Mouse (Mus musculus) gastrocnemius, postnatal 36 days (tissue): ENCODE measurements around the gene Spop. TPM values are rescaled to one million over a fixed set of nuclear protein-coding genes. Genes with fewer than 3 reads are reported as not detected.

ENCODE experiments used
- DNase-seq, 2 experiments: peaks; one replicate each; pipeline ENCODE4 v3.0.0; 2022
- intact Hi-C: fragments of 180-260 bp; cut with DNase I; formaldehyde crosslinking; loops from one replicate; pipeline ENCODE4 v1.15.1; 2025
- total RNA-seq, 2 experiments: library from RNA; stranded (reverse); gene quantifications; 2 replicates each; pipeline ENCODE4 v1.2.3; 2021

Gene Spop
- total RNA-seq, 2 experiments from 2014 or later: 178 to 196 TPM

DNA sequence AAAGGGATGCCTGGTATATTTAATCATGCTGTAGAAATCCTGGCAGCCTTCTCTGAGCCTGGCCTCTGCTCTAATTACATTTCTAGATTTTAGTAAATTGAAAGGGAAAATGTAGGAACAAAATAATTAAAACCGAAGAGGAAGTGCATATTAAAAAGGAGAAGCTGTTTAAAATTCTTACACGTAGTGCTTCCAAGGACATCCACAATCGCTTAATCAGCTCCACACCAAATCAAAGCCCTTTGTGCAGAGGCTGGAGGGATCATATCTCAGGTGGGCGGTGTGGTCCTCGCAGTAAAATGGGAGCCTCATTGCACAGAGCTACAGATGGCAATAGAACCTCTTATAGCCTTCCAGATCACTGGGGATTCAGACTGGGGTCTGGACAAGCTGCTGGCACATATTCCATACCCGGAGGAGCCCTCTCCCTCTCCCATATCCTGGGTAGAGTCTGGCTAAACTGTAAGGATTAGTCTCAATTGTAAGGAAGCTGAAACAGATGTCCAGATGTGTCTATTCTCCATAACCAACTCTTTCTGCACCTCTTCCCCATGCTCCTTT lies 2.3 kb upstream of the Spop start:
- intact Hi-C loops: loop anchor here (5.0 kb wide), 1 partner anchor 51 kb away; no protein-coding TSS in a partner anchor
- DNase-seq: no peak

DNA sequence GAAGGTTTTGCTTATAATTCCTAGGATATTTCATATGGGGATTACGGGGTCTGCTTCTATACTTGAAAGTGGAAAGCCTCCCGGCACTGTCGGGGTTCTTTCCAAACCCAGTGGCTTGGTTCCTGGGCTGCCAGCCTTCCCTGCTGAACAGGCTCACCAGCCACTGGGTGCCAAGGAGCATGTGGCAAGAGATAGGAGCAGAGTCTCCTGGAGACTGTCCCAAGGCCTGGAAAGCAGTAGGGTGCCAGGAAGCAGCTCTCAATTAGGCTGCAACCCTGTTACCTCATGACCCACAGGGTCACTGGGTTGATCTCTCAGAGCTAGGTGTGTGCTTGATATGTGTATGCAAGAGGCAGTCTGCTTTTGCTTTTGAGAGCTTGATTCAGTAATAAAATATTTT lies 1.3 kb upstream of the Spop start:
- intact Hi-C loops: loop anchor here (5.0 kb wide), 1 partner anchor 50 kb away; no protein-coding TSS in a partner anchor
- no peak for DNase-seq

DNA sequence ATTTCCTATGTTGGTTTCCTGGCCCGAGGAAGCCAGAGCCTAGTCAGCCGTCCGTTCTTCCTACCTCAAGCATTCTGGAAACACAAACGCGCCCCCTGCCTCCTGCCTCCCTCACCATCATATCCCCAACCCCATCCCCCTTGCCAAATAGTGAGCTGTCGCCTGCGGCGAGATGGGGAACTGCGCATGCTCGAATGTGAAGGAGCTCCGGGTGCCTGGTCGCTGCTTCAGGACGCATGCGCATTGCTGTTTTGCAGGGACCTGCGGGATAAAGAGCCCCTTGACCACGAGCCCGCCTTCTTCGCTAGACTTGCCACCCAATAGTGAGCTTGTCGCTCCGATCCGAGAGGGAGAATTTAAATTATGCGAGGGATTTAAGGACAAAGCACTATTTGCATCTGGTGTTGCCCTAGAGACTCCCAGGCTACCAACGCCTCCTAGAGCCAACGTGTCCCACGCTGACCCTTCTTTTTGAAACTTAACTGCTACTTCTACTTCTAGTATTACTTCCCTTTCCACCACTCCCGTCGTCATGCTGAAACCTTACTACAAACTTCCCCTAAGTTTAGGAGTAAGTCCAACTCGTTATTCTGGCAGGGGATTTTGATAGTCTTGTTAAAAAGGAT lies 769 bp downstream of the Spop start:
- peak; percentile 93 to 94 for DNase-seq
- intact Hi-C loops: loop anchor here (5.0 kb wide), 1 partner anchor 48 kb away; no protein-coding TSS in a partner anchor

DNA sequence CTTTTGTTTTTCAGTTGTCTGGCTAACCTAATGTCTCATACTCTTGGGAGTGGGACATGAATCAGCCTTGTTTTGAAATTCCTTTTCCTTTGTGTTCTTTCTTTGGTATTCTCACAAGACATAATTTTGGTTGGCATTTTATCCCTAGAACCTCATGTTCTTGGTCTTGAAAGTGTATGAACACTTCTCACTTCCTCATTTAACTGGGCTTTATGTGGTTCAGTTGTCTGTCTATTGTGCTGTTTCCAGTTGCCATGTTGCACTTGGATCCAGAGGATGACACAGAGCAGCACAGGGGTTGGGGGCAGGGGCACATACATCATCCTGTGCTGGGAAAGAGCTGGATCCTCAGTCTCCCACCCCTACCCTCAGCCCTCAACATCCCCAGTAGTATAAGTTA lies 2.1 kb downstream of the Spop start:
- no peak for DNase-seq
- intact Hi-C loops: no loop called here

DNA sequence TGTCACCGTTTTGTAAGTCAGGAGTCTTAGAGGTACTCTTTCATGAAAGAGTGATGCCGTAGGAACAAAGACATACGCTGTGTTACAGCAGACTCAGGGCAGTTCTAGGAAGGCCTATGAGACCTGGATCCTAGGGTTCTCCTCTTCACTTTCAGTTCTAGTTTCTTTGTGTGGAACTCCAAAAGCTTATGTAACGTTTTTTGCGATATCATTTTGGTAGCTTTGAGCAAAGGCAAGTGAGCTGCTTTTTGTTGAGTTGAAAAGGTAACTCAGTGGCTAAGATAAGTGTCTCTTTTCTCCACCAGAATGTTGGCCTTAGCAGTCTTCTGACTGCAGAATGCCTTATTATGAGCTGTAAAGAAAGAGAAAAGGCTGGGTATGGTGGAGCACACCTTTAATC lies 3.5 kb downstream of the Spop start:
- DNase-seq: no peak
- intact Hi-C loops: no loop called here

DNA sequence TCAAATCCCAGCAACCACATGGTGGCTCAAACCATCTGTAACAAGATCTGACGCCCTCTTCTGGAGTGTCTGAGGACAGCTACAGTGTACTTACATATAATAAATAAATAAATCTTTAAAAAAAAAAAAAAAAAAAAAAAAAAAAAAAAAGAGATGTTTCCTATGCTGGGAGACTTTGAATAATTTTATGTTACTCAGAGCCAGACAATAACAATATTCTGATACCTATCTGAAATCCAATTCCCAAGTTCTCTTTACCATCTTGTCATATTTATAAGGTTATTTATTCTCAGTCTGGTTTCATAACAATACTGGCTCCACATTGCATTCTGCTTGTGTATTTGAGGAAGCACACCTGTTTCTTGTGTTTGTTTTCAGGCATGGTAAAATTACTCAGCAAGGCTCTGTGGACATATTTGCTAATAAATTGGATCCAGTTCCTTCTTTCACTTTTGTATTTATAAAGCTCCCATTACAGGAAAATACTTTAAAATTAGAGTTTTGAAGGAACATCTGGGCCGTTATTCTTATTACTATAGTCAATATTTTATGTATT lies 7.1 kb downstream of the Spop start:
- no peak for DNase-seq
- intact Hi-C loops: no loop called here

DNA sequence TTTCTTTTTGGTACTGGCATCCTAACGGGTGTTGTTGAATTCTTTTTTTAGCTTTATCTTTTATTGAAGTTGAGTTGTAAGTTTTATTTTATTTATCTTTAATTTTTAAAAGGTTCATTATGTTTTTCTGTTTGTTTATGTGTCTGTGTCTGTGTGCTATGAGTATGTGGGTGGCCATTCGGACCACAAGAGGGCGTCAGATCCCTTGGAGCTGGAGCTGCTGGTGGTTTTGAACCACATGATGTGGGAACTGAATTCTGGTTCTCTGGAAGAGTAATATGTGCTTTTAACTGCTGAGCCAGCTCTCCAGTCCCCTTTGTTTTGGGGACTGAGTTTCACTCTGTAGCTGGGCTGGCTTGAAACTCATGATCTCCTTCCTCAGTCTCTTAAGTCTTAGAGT lies 9.6 kb downstream of the Spop start:
- DNase-seq: no peak
- intact Hi-C loops: no loop called here

DNA sequence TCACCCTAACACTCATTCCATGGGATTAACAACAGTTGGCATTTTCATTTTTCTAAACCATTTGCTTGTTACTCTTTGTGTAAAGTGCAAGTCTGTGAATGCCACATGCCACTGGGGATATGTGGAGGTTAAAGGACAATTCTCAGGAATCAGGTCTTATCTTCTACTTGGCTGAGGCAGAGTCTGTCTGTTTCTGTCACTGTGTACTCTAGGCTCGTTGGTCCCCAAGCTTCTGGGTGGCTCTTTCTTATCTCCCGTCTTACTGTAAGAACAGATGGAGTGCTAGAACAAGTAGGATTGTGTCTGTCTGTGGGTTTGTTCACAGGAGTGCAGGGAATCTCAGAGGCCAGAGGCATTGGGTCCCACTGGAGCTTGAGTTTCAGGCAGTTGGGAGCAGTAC lies 17.5 kb downstream of the Spop start:
- no peak for DNase-seq
- intact Hi-C loops: no loop called here

DNA sequence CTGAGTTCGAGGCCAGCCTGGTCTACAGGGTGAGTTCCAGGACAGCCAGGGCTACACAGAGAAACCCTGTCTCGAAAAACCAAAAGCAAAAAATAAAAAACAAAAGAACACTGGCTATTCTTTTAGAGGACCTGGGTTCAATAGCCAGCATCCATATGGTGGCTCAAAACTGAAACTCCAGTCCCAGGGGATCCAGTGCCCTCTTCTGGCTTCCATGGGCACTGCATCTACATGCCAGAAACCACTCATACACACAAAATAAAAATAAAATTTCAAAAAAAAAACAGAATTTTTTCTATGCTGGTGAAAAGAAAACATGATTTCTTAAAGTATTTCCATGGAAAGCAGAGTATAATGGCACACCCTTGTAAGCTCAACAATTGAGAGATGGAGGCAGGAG lies 18.3 kb downstream of the Spop start:
- no peak for DNase-seq
- intact Hi-C loops: no loop called here

DNA sequence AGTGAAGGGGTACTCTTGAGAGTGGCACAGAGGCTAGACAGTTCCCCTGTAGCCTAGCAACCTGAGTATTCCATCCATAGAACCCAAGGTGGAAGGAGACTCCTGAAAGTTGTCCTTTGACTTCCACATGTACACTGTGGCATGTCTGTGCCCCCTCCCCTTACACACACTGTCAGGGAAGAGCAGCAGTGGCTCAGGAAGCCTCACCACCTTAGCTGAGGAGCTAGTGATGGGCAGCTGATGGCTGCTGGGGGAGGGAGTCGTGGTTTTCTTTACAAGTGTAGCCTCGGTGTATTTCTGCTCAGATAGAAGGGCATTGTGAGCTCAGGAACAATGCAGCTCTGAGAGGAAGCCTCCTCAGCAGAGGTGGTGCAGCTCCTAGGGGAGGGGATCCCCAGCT lies 31.5 kb downstream of the Spop start:
- intact Hi-C loops: loop anchor here (5.0 kb wide), 1 partner anchor 57 kb away; no protein-coding TSS in a partner anchor
- DNase-seq: no peak

DNA sequence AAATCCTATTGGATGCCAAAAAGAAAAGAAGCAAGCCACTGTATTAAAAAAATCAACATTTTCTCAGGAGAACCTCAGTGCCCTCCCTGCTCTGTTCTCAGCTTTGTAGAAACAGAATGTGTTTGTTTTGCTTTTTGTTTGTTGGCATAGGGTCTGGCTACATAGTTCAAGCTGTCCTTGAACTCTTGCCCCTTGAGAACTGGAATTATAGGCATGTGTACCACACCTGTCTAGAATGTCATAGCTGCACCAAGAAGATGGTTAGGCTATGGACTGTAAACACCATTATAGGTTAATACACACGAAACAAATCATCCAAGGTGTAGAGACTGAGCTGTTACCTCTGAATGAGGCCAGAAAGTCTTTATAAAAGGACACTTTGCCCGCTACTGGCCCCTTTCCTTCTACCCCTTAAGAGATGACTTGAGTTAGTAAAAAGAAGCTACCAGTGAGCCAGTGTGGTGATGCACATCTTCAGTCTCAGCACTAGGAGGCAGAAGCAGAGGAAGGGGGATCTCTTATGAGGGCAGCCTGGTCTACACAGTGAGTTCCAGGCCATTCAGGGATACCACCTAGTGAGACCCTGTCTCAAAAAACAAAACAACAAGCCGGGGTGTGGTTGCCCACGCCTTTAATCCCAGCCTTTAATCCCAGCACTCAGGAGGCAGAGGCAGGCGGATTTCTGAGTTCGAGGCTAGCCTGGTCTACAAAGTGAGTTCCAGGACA lies 32.9 kb downstream of the Spop start:
- DNase-seq: no peak
- intact Hi-C loops: loop anchor here (5.0 kb wide), 1 partner anchor 56 kb away; no protein-coding TSS in a partner anchor

DNA sequence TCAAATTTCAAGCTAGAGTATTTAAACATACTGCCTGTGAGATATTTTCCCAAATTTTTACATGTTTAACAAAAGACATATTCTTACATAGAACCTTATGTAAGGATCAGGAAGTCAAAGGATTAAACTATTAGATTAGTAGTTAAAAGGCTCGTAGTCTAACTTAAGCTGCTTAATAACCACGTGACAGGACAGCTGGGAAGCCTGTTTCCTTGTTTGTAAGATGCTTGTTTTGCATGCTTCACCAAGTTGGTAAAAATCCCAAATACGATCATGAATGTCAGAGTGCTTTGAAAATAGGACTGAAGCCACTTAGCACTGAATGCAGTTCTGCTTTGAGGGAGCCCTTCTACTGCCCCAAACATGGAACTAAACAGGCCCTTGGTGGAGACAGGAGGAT lies 34.5 kb downstream of the Spop start:
- DNase-seq: no peak
- intact Hi-C loops: loop anchor here (5.0 kb wide), 1 partner anchor 54 kb away; no protein-coding TSS in a partner anchor

DNA sequence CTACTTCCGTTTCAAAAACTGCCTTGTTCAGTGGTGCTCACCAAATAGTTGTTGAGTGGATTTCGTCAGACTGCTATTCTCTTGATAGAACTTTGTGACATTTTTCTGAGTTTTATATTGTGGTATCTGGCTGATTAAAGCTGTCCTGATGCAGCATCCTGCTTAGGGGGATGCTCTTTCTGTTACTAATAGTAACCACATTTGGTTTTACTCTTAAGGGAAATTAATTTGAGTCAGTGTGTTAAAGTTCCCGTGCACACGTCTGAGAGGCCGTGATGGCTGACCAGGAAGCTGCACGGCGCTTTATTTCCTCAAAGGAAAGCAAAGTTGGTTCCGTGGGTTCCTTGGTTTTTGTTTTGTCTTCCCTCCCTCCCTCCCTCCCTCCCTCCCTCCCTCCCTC lies 41.5 kb downstream of the Spop start:
- intact Hi-C loops: no loop called here

DNA sequence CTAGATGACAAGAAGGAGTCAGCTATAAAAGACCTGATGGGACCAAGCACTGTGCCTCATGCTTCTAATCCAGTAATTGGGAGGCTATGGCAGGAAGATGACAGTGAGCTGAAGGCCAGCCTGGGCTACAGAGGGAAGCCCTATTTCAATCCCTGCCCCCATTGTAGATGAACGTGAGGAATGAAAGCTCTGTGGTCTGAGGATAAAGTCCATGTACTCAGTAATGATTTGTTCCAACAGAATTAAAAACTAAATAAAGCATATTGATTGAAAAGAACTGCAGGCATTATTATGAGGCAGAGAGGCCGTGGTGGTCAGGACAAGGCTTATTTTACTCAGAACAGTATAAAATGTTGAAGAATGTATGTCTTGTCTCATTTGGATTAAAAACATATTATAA lies 47.0 kb downstream of the Spop start:
- intact Hi-C loops: loop anchor here (5.0 kb wide), 1 partner anchor 49 kb away; the partner anchor contains the start of gene Spop
- DNase-seq: no peak

More for the DNA sequence above, 41.5 kb downstream of the Spop start:
- DNase-seq: no peak

DNA sequence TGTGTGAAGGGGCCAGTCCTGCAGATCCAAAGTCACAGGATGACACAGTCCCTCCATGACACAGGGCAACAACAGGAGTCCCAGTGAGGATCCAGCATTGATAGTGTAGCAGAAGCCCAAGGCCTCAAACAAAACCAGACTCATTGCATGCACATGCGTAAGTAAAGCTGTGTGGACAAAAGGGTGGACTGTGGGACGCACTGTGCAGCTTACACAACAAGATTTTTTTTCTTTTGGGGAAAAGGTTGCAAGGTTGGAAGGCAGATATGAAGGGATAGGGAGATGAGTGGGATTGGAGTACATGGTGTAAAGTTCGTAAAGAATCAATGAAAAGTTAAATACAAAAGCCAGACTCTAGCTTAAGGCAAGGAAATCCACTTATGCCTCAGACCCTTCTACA lies 48.3 kb downstream of the Spop start:
- no peak for DNase-seq
- intact Hi-C loops: loop anchor here (5.0 kb wide), 1 partner anchor 50 kb away; the partner anchor contains the start of gene Spop

DNA sequence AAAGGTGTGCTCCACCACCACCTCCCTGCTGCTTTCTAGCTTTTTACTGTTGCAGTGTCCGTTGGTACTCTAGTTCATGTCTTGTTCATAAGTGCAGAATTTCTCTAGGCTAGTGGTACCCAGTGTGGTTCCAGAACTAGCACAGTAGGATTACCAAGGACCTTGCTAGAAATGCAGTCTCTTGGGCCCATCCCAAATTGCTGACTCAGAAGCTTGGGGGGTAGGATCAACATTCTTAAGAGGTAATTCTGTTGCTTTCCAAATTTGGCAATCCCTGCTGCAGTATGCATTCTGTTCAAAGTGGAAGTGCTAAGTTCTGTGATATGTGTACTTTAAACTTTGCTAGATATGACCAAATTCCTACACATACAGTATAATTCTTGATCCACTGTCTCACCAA lies 53.9 kb downstream of the Spop start:
- intact Hi-C loops: no loop called here
- no peak for DNase-seq

DNA sequence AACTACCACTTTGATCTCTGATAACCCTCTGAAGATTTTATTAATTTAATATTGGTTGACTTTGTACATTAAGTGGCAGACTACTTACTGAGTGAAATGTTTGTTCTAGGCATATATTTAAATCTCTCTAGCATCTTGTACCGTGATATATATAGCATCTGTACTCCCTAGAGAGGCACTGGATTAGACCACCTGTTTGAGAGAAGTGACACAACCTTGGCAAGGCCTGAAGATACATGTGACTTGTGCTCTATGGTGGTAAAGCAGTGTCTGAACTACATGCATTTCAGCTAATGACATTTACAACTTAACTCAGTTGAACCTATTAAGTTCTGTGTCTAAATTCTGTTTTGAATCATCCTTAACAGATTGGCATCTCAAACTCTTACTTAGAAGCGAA lies 59.1 kb downstream of the Spop start:
- intact Hi-C loops: no loop called here

DNA sequence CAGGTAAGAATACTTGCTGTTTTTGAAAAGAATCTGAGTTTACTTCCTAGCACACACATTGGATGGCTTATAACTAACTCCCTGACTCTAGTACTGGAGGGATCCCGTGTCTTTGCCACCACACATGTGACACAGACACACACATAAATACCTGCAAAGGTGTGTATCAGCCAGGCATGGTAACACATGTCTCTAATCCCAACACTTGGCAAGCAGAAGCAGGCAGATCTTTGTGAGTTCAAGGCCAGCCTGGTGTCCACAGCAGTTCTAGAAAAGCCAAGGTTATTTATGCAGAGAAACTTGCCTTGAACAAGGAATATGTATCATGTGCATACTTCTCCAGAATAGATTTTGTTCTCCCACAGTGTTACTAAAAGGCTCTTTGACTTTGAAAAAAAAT lies 59.6 kb downstream of the Spop start:
- DNase-seq: no peak
- intact Hi-C loops: no loop called here

More for the DNA sequence above, 59.1 kb downstream of the Spop start:
- no peak for DNase-seq

DNA sequence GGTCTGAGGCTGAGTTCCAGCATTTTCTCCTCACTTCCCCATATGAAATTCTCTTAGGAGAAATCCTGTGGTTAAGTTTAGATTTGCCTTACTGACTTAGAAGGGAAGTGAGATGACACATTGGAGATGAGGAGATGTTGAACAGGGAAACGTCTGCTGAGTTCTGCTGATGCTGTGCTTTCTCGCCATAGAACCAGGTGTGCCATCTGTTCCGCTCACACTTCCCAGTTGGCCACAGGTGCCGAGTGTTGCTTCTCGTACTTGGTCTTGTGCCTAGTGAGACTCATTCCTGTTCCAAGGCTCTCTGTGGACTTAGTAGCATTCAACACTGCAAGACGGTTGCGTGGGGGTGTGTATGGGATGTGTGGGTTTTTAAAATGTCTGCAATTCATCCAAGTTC lies 62.4 kb downstream of the Spop start:
- intact Hi-C loops: loop anchor here (5.0 kb wide), 1 partner anchor 79 kb away; no protein-coding TSS in a partner anchor
- DNase-seq: no peak

DNA sequence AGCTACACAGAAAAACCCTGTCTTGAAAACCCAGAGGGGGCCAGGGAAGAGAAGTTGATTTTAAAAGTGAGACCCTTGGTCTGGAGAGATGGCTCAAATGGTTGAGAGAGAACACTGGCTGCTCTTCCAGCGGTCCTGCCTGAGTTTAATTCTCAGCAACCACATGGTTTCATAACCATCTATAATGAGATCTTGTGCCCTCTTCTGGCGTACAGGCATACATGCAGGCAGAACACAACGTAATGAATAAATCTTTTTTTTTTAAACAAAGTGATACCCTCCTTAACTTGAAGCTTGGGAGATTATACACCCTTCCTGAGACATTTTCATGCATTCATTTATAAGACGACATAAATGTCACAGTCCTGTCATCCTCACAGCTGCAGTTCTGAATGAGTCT lies 65.6 kb downstream of the Spop start:
- DNase-seq: no peak
- intact Hi-C loops: loop anchor here (5.0 kb wide), 1 partner anchor 82 kb away; no protein-coding TSS in a partner anchor

DNA sequence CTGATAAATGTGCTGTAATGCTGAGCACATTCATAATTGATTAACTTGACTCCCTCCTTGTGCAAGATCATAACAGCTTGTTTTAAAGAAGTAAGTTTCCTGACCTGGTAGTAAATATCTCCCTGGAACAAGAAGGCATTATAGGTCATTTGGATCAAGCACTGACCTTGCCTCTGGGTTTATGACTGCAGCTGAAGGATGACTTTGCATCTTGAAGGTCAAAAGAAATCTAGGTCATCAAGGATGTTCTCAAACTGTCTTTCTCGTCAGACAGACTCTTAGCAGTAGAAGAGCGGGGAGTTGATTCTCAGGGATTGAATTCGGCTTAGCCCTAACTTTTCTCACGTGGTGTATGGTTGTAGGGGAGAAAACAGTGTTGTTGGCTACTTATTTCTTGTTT lies 66.8 kb downstream of the Spop start:
- no peak for DNase-seq
- intact Hi-C loops: no loop called here
